Mouse (Mus musculus) erythroblast, embryonic 14.5 days (primary cell): ENCODE results near the gene Hap1.

Experiments
- GATA1 ChIP-seq: IDR thresholded peaks from 2 replicates; pipeline ENCODE4 v1.6.1; 2012; ENCODE audit warnings: low read length, inconsistent platforms, mixed read lengths
- TAL1 ChIP-seq: IDR thresholded peaks from 3 replicates; pipeline ENCODE4 v1.6.1; 2012; ENCODE audit warnings: low read length, inconsistent platforms, mixed read lengths

DNA sequence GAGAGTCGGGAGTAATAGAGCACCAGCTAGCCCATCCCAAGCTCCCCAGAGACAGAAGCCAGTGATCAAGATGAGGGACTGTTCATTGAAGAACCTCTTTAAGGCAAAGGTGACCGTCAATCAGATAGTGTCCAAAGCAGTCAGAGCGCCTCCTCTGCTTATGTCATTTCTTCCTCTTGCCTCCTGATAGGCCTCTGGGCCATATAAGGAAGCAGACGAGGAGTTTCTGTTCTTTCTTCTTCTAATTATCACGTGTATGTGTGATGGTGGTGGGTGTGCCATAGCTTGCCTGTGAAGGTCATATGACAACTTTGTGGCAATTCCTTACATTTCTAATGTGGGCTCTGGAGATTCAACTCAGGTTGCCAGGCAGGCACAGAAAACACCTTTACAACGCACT, 44.9 kb upstream of the Hap1 start:
- TF ChIP-seq TAL1 (no peak), GATA1 (no peak)
